In the genomic region with DNA sequence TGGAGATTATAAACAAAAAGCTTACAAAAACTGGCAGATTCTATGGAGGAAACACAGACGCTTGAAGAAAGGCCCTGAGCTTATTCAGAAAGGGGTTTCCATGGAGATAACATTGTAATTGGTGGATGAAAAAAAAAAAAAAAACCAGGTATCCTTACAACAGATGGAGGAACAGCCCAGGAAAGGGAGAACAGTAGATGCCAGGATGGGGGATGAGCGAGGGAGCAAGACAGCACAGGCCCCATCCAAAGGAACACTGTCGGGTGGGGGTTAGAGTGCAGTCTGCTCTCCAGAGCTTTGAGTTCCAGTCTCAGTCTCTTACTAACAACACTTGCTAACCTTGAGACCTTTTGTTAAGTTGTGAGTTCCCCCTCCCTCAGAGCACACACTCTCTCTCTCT, we compare ENCODE assay signal across 37 mouse cellular contexts. TPM values are rescaled to one million over a fixed set of nuclear protein-coding genes. Genes with fewer than 3 reads are reported as not detected.
"Had no signal": no experiment of that assay in that cellular context is flagged by ENCODE, and none has a peak within 500 bp of the region (broad histone marks: within the 10 kb centered on the region; RNA-seq: fewer than 3 reads in every experiment).

No protein-coding gene starts in this region.

- H3K27ac ChIP-seq: heart, embryonic 10.5 days; hindbrain, embryonic 13.5 days; hindbrain, embryonic 15.5 days; hindbrain, postnatal 0 days; layer of hippocampus, adult 2 months; limb, embryonic 13.5 days; limb, embryonic 15.5 days; liver, embryonic 12.5 days; liver, embryonic 14.5 days had no signal

- H3K9ac ChIP-seq: heart, embryonic 12.5 days; hindbrain, embryonic 13.5 days; hindbrain, embryonic 15.5 days; limb, embryonic 13.5 days; limb, embryonic 15.5 days; liver, embryonic 12.5 days; liver, embryonic 14.5 days had no signal

- DNase-seq: gastrocnemius, postnatal 14 days; gastrocnemius, postnatal 36 days; heart, adult 18-20 months; heart, postnatal 10 days; kidney, adult 18-20 months; kidney, adult 8-10 months; kidney, postnatal 10 days; kidney, postnatal 25 days; kidney, postnatal 4 days; layer of hippocampus, postnatal 36 days; left cerebral cortex, postnatal 4 days; lung, adult 18-20 months had no signal

- H3K4me1 ChIP-seq: heart, embryonic 10.5 days; heart, embryonic 12.5 days; hindbrain, embryonic 13.5 days; hindbrain, embryonic 15.5 days; limb, embryonic 13.5 days; liver, embryonic 12.5 days had no signal

- H3K9me3 ChIP-seq: heart, embryonic 10.5 days; heart, embryonic 12.5 days; hindbrain, embryonic 15.5 days; limb, embryonic 13.5 days; limb, embryonic 15.5 days; liver, embryonic 12.5 days had no signal

- ATAC-seq: hindbrain, postnatal 0 days; intestine, postnatal 0 days; liver, embryonic 12.5 days had no signal

- H3K4me2 ChIP-seq: heart, embryonic 12.5 days; hindbrain, embryonic 13.5 days; hindbrain, embryonic 15.5 days; limb, embryonic 13.5 days; limb, embryonic 15.5 days; liver, embryonic 12.5 days had no signal

- H3K4me3 ChIP-seq: heart, embryonic 10.5 days; heart, embryonic 12.5 days; hindbrain, embryonic 13.5 days; hindbrain, embryonic 15.5 days; layer of hippocampus, adult 2 months; limb, embryonic 13.5 days; limb, embryonic 15.5 days; liver, embryonic 12.5 days had no signal

- H3K27me3 ChIP-seq: hindbrain, embryonic 15.5 days; limb, embryonic 13.5 days; limb, embryonic 15.5 days had no signal

- H3K36me3 ChIP-seq: heart, embryonic 10.5 days; heart, embryonic 12.5 days; hindbrain, embryonic 13.5 days; hindbrain, embryonic 15.5 days; limb, embryonic 13.5 days; limb, embryonic 15.5 days; liver, embryonic 12.5 days had no signal

RNA-seq across cellular contexts. Expression of a gene that starts 31.1 kb away (rescaled TPM):
- total RNA-seq: gastrocnemius, adult 8-10 months; gastrocnemius, postnatal 14 days; gastrocnemius, postnatal 36 days; heart, adult 18-20 months; heart, adult 8-10 months; heart, postnatal 10 days; heart, postnatal 25 days; hematopoietic stem cell, adult 5-6 weeks; hindbrain, postnatal 0 days; left cerebral cortex, postnatal 25 days; liver, adult 2 months had no signal
- polyA plus RNA-seq: gonadal fat pad, adult 2 months; heart, embryonic 10.5 days; heart, embryonic 12.5 days; heart, embryonic 14.5 days; heart, embryonic 16.5 days; intestine, embryonic 14.5 days; intestine, postnatal 0 days; kidney, embryonic 14.5 days; kidney, embryonic 16.5 days; limb, embryonic 11.5 days; limb, embryonic 13.5 days; limb, embryonic 15.5 days; liver, adult 2 months; liver, embryonic 12.5 days; liver, embryonic 14.5 days; liver, embryonic 16.5 days had no signal

RNA-seq across cellular contexts. Expression of a gene that starts 45.6 kb away (rescaled TPM):
- total RNA-seq: hematopoietic stem cell, adult 5-6 weeks had no signal
